Mouse (Mus musculus) G1E (cell line): ENCODE results near the gene Alad.

Experiments used
- CTCF ChIP-seq: IDR thresholded peaks from 2 replicates; pipeline ENCODE4 v1.5.1; 2012; ENCODE audit warnings: low read depth, low read length, inconsistent platforms, mixed read lengths
- GATA1 ChIP-seq: IDR thresholded peaks from 2 replicates; pipeline ENCODE4 v1.6.1; 2012; ENCODE audit warnings: borderline replicate concordance, low read length, inconsistent platforms, mixed read lengths
- POLR2AphosphoS5 ChIP-seq: IDR thresholded peaks from 2 replicates; pipeline ENCODE4 v1.6.1; 2012; ENCODE audit warnings: low read depth, low read length, inconsistent platforms; ENCODE audit not compliant: insufficient replicate concordance
- TAL1 ChIP-seq: conservative IDR thresholded peaks from 2 replicates; pipeline ENCODE4 v1.6.1; 2012; ENCODE audit warnings: low read depth, low read length, inconsistent platforms, mixed read lengths

DNA sequence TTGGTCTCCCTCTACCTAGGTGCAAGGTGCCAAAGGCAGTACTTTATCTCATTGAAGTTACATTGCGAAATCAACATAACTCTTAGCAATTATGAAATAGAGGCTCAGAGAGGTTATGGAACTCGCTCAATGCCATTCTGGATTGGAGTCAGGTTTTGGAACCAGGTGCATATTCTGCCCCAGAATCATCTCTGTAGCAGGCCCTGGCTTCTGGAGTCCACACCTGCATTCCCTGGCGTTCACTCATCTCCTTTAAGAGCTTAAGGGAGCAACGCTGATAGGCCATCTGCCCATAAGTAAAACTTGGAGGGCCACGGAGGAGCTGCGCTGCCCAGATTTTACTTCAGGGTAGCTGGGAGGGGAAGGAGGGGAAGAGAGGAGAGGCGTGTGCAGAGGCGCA, 2.7 kb downstream of the Alad start:
- no peak for TF ChIP-seq GATA1
- no peak for TF ChIP-seq CTCF
- no peak for TF ChIP-seq POLR2AphosphoS5
- TF ChIP-seq TAL1 = no peak
